Mouse (Mus musculus) CD8-positive naive resting alpha-beta T cell, adult 2 months (primary cell): Measurements from ENCODE around the gene Tmem135.
A peak's percentile ranks its signal among the peaks of the same experiment; 100 is the strongest.

Experiments
- DNase-seq, 2 experiments: peaks; one replicate each; pipeline ENCODE4 v3.0.0; 2022; ENCODE audit warnings: low read depth in 2 of 2, low spot score in 2 of 2

Gene Tmem135

DNA sequence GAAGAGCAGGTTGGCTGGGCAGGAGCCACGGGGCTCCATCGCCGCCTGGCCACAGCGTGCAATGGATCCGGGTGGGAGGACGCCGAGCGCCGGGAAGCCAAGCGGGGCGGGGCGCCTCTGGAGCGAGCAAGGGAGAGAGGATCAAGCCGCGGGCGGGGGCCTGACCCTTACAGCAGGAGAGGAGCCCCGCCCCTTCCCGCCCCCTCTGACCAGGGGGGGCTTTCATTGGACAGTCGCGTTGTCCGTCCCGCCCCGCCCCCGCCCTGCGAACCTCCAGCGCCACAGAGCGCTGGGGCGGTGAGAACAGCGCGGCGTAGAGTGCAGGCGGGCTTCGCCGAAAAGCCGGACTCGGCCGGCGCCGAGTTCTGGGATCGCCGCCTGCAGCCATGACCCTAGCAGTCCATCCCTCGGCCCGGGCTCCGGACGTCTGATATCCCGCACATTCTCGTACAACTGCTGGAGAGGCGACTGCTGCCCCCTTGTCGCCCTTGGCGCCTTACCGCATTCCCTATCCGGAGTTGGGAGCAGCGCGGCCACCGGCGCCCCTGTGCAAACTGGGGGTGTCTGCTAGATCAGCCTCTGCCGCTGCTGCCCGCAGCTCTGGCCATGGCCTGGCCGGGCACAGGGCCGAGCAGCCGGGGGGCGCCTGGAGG, at the start of gene Tmem135, which contains the start of gene Fzd4:
TSS of gene Tmem135 (minus strand) at position 142 of the 653 bp plus-strand sequence.
TSS of gene Fzd4 (plus strand) at position 275 of the 653 bp plus-strand sequence.
- peak; percentile 19 to 23 for DNase-seq

- DNase-seq = no peak
Measured at GRCm38 (mm10) chr7:89450312-89450711, 46.3 kb upstream of the Tmem135 start.

- no peak for DNase-seq
Measured at GRCm38 (mm10) chr7:89445137-89445536, 41.1 kb upstream of the Tmem135 start.

DNA sequence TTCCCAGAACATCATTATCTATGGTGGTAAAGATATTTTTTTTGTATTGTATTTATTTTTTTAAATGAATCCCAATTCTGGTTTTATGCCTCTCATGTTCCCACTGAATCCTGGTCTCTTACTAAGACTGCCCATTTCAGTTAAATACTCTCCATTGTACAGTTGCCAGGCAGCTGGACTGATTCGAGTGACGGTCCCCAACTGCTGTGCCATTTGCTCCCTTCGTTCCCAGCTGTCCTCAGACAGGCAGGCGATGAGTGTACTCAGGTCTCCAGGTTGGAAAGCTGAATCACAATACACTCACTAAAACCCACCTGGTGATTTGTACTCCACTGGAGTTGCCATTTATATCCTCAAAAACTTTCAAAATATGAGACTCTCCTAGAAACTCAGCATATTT, 38.2 kb upstream of the Tmem135 start:
- no peak for DNase-seq

GRCm38 (mm10) chr7:89441291-89441690, 37.3 kb upstream of the Tmem135 start:
- no peak for DNase-seq

DNA sequence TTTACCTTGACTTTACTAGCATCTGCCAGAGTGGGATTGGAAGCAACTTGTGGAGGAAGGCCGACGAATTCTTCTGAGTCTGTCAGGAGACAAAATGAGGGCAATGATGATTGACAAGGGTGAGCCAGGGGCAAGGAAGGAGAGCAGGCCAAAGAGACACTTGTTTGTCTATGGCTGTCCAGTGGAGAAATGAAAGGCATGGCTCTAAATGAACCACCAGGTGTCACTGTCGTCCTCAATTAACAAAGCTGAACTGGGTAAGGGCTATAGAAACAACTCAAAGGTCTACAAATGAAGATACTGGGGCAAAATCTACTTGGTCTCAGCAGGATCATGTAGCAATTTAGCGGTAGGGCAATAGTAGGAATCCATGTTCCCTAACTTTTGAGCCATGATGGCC, 33.6 kb upstream of the Tmem135 start:
- DNase-seq = no peak

DNA sequence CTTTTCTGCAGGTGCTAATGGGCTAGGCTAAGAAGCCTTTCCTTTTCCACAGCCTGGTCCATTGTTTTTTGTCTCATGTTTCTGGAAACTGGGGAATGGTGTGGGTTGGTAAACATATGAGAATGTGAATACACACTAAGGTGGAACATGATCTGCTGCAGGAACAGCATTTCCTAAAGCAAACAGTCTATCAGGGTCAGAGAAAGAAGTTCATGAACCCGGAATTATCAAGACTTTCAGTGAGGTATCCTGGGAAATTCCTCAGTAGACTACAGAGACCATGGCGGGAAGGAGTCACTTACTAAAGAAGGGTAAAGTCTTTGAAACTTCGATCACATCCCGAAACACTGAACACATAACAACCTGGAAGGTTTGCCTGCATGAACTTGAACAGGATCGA, 32.4 kb upstream of the Tmem135 start:
- no peak for DNase-seq

- no peak for DNase-seq
Measured at GRCm38 (mm10) chr7:89433893-89434616, 30.0 kb upstream of the Tmem135 start.

- no peak for DNase-seq
Measured at GRCm38 (mm10) chr7:89433193-89433892, 29.3 kb upstream of the Tmem135 start.

- DNase-seq = no peak
Measured at GRCm38 (mm10) chr7:89431185-89431584, 27.2 kb upstream of the Tmem135 start.

- no peak for DNase-seq
Measured at GRCm38 (mm10) chr7:89429326-89429725, 25.3 kb upstream of the Tmem135 start.

DNA sequence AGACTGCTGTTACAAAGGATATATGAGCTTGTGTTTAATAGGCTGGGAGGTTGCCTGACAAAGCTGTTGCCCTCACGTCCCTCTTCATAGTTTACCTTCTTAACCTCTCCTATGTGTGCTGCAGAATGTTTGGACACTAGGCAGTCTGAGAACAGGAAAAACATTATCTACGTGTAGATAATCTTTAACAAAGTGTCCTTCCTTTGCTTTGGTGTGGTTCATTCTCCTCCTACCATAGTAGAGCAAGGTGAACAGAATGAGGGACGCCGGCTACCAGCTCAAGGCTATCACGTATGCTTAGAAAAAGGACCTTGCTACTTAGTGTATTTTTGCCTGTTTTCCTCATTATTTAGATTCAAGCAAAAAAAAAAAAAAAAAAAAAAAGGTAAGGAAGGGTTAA, 24.8 kb upstream of the Tmem135 start:
- DNase-seq = no peak

GRCm38 (mm10) chr7:89427101-89427500, 23.1 kb upstream of the Tmem135 start:
- no peak for DNase-seq

GRCm38 (mm10) chr7:89425803-89426725, 22.0 kb upstream of the Tmem135 start:
- no peak for DNase-seq

GRCm38 (mm10) chr7:89424659-89425058, 20.6 kb upstream of the Tmem135 start:
- DNase-seq = no peak

DNA sequence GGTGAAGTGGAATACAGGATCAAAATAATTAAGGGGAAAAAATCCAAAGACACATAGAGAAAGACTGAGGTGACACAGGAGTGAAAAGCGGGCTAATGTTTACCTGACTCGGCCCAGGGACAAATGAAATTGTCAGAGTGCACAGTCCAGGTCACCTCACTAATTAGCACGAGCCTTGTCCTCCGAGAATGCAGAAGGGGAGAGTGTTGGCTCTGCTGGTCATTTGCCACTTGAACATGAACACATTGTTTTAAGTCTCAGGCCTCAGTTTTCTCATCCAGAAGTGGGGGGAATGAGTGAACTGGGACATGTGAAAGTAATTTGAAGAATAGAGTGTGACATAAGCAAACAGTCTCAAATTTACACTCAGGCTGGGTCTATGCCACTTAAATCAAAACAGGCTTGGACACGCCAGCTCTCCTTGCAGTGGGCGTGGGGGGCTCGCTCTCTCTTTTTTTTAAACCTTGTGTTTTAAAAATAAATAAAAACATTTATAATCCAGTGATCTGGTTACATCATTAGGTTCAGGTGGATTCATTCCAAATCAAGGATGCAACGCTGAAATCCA, 19.8 kb upstream of the Tmem135 start:
- no peak for DNase-seq

DNA sequence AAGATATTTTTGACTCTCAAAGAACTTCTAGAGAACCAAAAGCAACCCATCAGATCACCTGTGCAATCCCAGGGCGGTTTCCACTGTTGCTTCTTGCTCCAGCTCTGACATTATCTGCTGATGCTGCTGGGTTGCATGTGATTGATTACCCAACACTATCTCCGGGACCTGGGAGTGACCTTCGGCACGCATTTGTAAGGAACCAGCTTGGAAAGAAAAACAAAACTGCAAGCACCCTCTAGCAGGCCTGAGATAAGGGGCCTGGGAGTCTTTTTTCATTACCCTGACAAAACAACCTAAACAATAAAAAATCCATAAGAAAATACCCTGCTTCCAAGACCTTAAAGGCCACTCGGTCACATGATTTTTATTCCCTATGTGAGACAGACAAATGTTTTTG, 19.2 kb upstream of the Tmem135 start:
- DNase-seq = no peak

- DNase-seq = no peak
Measured at GRCm38 (mm10) chr7:89422650-89423049, 18.6 kb upstream of the Tmem135 start.

DNA sequence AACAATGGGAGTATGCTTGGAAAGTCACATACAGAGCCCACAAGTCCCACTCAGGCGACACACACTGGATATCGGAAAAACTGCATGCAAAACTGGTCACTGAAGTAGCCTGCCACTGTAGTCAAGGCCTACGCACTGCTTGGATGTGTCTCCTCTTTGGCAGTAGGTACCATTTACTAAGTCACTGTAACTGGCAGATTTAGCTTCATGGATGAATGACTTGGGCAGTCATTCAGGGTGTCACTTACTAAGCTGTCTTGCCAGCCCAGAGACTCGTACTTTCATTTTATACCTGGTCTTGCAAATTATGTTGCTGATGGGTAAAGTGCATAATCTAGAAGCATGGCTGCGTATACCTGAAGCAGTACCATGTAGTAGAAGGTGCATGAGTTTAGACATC, 17.3 kb upstream of the Tmem135 start:
- DNase-seq = no peak

- no peak for DNase-seq
Measured at GRCm38 (mm10) chr7:89418917-89419679, 15.1 kb upstream of the Tmem135 start.
